ENCODE assay signal across 26 mouse cellular contexts in genomic region chr6:90306315-90306975, GRCm38 (mm10). TPM values are rescaled to one million over a fixed set of nuclear protein-coding genes. Genes with fewer than 3 reads are reported as not detected.
A peak's percentile ranks its signal among the peaks of the same experiment; 100 is the strongest.
DNase-seq lines count a peak whose midpoint lies in the region; ATAC-seq and TF ChIP-seq lines count a peak whose summit lies in the region.
"Had no signal": no experiment of that assay in that cellular context is flagged by ENCODE, and none has a peak within 500 bp of the region (broad histone marks: within the 10 kb centered on the region; RNA-seq: fewer than 3 reads in every experiment).

No protein-coding gene starts in this region.

- no peak overlapping the region for H3K27ac ChIP-seq in liver, embryonic 11.5 days (ENCODE audit: low read depth, low read length)
- H3K27ac ChIP-seq in liver, embryonic 15.5 days (replicated peaks): peak overlapping the region; percentile 48; the same call in 1 of the 2 replicates
- no peak overlapping the region for H3K27ac ChIP-seq in thymus, adult 2 months (ENCODE audit: control insufficient read depth, insufficient read depth, low read length)
- H3K27ac ChIP-seq in kidney, adult 2 months (ENCODE audit: insufficient read depth, low read depth, low read length): no peak overlapping the region
- H3K27ac ChIP-seq: embryonic facial prominence, embryonic 13.5 days; gastrocnemius, adult 2 months; heart, embryonic 13.5 days; hindbrain, embryonic 12.5 days had no signal

- no peaks in the 10 kb centered on the region for H3K27me3 ChIP-seq in liver, embryonic 11.5 days (replicated peaks; ENCODE audit: control insufficient read depth, insufficient read depth, low read length)
- H3K27me3 ChIP-seq in liver, embryonic 15.5 days: no peaks in the 10 kb centered on the region
- H3K27me3 ChIP-seq in thymus, adult 2 months (ENCODE audit: control insufficient read depth, insufficient read depth, low read length): no peaks in the 10 kb centered on the region; the same call in 1 of the 2 replicates
- H3K27me3 ChIP-seq in kidney, adult 2 months (replicated peaks; ENCODE audit: control insufficient read depth, insufficient read depth, low read length): no peaks in the 10 kb centered on the region
- H3K27me3 ChIP-seq: embryonic facial prominence, embryonic 13.5 days; hindbrain, embryonic 12.5 days; Patski had no signal

- intact Hi-C loops in heart, postnatal 25 days (cut with DNase I): no loop called here

- no peak for TF ChIP-seq CTCF in thymus, adult 2 months (IDR thresholded peaks at IDR 0.05; ENCODE audit: borderline replicate concordance, control insufficient read depth, extremely low read depth, insufficient read depth, low read length, poor library complexity)
- TF ChIP-seq CTCF in kidney, adult 2 months (conservative IDR thresholded peaks at IDR 0.05; ENCODE audit: insufficient read depth, insufficient read length, low read depth, low read length): no peak

- WGBS in liver, embryonic 11.5 days: 74% methylated on average over 6 of the region's 6 CpGs
- WGBS in liver, embryonic 15.5 days (ENCODE audit: insufficient replicate concordance): 56% methylated on average over 6 of the region's 6 CpGs
- 88% methylated on average over 6 of the region's 6 CpGs for WGBS in thymus, adult 2 months
- 85% methylated on average over 6 of the region's 6 CpGs for WGBS in kidney, adult 2 months

- TF ChIP-seq POLR2A in thymus, adult 2 months (IDR thresholded peaks at IDR 0.05; ENCODE audit: control insufficient read depth, extremely low read depth, insufficient read depth, low read length, poor library complexity): no peak
- no peak for TF ChIP-seq POLR2A in kidney, adult 2 months (IDR thresholded peaks at IDR 0.05; ENCODE audit: low read depth, low read length)

- no peak for ATAC-seq in liver, embryonic 11.5 days (replicated peaks; ENCODE audit: low FRiP score)
- peak; percentile 68 for ATAC-seq in liver, embryonic 15.5 days (ENCODE audit: insufficient read depth)
- no peak for ATAC-seq in monocyte, adult 5-6 weeks (replicated peaks; ENCODE audit: insufficient number of reproducible peaks, low FRiP score, low TSS enrichment, poor library complexity, severe bottlenecking)
- ATAC-seq: activated CD4-positive, CD25-positive, alpha-beta regulatory T cell, adult 4 months; forebrain, embryonic 14.5 days; Patski had no signal

- H3K4me3 ChIP-seq in liver, embryonic 11.5 days (ENCODE audit: low read depth, low read length): no peak overlapping the region
- H3K4me3 ChIP-seq in liver, embryonic 15.5 days (replicated peaks): no peak overlapping the region
- no peak overlapping the region for H3K4me3 ChIP-seq in thymus, adult 2 months (ENCODE audit: control insufficient read depth, insufficient read depth, low read length)
- H3K4me3 ChIP-seq in kidney, adult 2 months (ENCODE audit: insufficient read depth, low read depth, low read length): no peak overlapping the region
- H3K4me3 ChIP-seq: embryonic facial prominence, embryonic 13.5 days; gastrocnemius, adult 2 months; heart, embryonic 13.5 days; hindbrain, embryonic 12.5 days had no signal

- H3K9ac ChIP-seq in liver, embryonic 11.5 days (ENCODE audit: low read depth, low read length): no peak overlapping the region
- no peak overlapping the region for H3K9ac ChIP-seq in liver, embryonic 15.5 days
- H3K9ac ChIP-seq: embryonic facial prominence, embryonic 13.5 days; heart, embryonic 13.5 days; hindbrain, embryonic 12.5 days had no signal

- no peaks in the 10 kb centered on the region for H3K4me1 ChIP-seq in liver, embryonic 11.5 days (replicated peaks; ENCODE audit: control insufficient read depth, insufficient read depth, low read length)
- no peaks in the 10 kb centered on the region for H3K4me1 ChIP-seq in liver, embryonic 15.5 days (replicated peaks)
- no peaks in the 10 kb centered on the region for H3K4me1 ChIP-seq in thymus, adult 2 months (replicated peaks; ENCODE audit: control insufficient read depth, insufficient read depth, low read length)
- H3K4me1 ChIP-seq in kidney, adult 2 months (ENCODE audit: control insufficient read depth, insufficient read depth, low read length): no peaks in the 10 kb centered on the region
- H3K4me1 ChIP-seq: embryonic facial prominence, embryonic 13.5 days; heart, embryonic 13.5 days; hindbrain, embryonic 12.5 days had no signal

- H3K4me2 ChIP-seq in liver, embryonic 11.5 days: no peak overlapping the region
- H3K4me2 ChIP-seq in liver, embryonic 15.5 days: no peak overlapping the region
- H3K4me2 ChIP-seq: embryonic facial prominence, embryonic 13.5 days; heart, embryonic 13.5 days; hindbrain, embryonic 12.5 days had no signal

- H3K36me3 ChIP-seq in liver, embryonic 11.5 days (ENCODE audit: control insufficient read depth, insufficient read depth, low read length): peaks cover 3% of the 10 kb centered on the region; the same call in 1 of the 2 replicates
- H3K36me3 ChIP-seq in liver, embryonic 15.5 days (replicated peaks): 0 out of 2 replicates have a peak, but pooled peaks cover 6% of the 10 kb centered on the region
- no peaks in the 10 kb centered on the region for H3K36me3 ChIP-seq in thymus, adult 2 months (ENCODE audit: control insufficient read depth, insufficient read depth, low read length)
- no peaks in the 10 kb centered on the region for H3K36me3 ChIP-seq in kidney, adult 2 months (ENCODE audit: control insufficient read depth, insufficient read depth, low read length)
- H3K36me3 ChIP-seq: embryonic facial prominence, embryonic 13.5 days; heart, embryonic 13.5 days; hindbrain, embryonic 12.5 days had no signal

- DNase-seq in heart, adult 11 months: peak; percentile 40
- DNase-seq in heart, postnatal 25 days (ENCODE audit: low spot score): no peak
- peak; percentile 70 for DNase-seq in NIH3T3 (ENCODE audit: low read depth)
- peak; percentile 23 for DNase-seq in liver, embryonic 11.5 days (ENCODE audit: low spot score)
- no peak for DNase-seq in thymus, adult 2 months
- no peak for DNase-seq in kidney, adult 2 months
- DNase-seq: adrenal gland, adult 2 months; adrenal gland, postnatal 25 days; cerebellum, adult 18-20 months; cerebellum, adult 9-11 months; cerebellum, postnatal 36 days; gastrocnemius, adult 2 months; gastrocnemius, postnatal 25 days; heart, postnatal 4 days had no signal

- H3K9me3 ChIP-seq in liver, embryonic 11.5 days (ENCODE audit: control insufficient read depth, low read length): peaks cover 6% of the 10 kb centered on the region; the same call in 1 of the 2 replicates
- no peaks in the 10 kb centered on the region for H3K9me3 ChIP-seq in liver, embryonic 15.5 days (replicated peaks)

RNA-seq across cellular contexts. Expression of gene BC048671, which starts 5.4 kb away (rescaled TPM):
- not detected for total RNA-seq in heart, postnatal 25 days (2021)
- polyA plus RNA-seq in liver, embryonic 11.5 days (2014; fragmentation: Nextera tagmentation; extraction: Ambion mirVana): not detected in 2 replicates
- 0.10 TPM in 1 of 2 replicates, not detected in the other for polyA plus RNA-seq in liver, embryonic 15.5 days (2015; fragmentation: Nextera tagmentation; extraction: Ambion mirVana)
- polyA plus RNA-seq in thymus, adult 2 months (2012; rRNA removed): not detected in 2 replicates
- total RNA-seq in monocyte, adult 5-6 weeks (2017): not detected in 3 replicates
- not detected in 2 replicates for polyA plus RNA-seq in kidney, adult 2 months (2012; rRNA removed)
- total RNA-seq: adrenal gland, adult 2 months; adrenal gland, postnatal 25 days; gastrocnemius, adult 2 months; gastrocnemius, postnatal 25 days; granulocyte monocyte progenitor cell, adult 5-6 weeks; heart, postnatal 4 days; MEL had no signal
- polyA plus RNA-seq: activated CD4-positive, CD25-positive, alpha-beta regulatory T cell, adult 4 months; adrenal gland, adult 2 months; C2C12; embryonic facial prominence, embryonic 13.5 days; forebrain, embryonic 14.5 days; heart, embryonic 13.5 days; heart, postnatal 0 days; hindbrain, embryonic 12.5 days; Patski had no signal

RNA-seq across cellular contexts. Expression of gene Chst13, which starts 18.5 kb away (rescaled TPM):
- total RNA-seq in heart, postnatal 25 days (2021): not detected
- polyA plus RNA-seq in liver, embryonic 11.5 days (2014; fragmentation: Nextera tagmentation; extraction: Ambion mirVana): 16.7 and 17.4 TPM in 2 replicates
- polyA plus RNA-seq in liver, embryonic 15.5 days (2015; fragmentation: Nextera tagmentation; extraction: Ambion mirVana): 13.9 and 15.1 TPM in 2 replicates
- polyA plus RNA-seq in thymus, adult 2 months (2012; rRNA removed): 0.50 and 0.57 TPM in 2 replicates
- 4.2 to 5.0 TPM in 2 of 3 replicates, not detected in the other for total RNA-seq in monocyte, adult 5-6 weeks (2017)
- polyA plus RNA-seq in kidney, adult 2 months (2012; rRNA removed): 1.5 and 3.0 TPM in 2 replicates
- total RNA-seq: adrenal gland, adult 2 months; adrenal gland, postnatal 25 days; gastrocnemius, adult 2 months; heart, postnatal 4 days; MEL had no signal
- polyA plus RNA-seq: activated CD4-positive, CD25-positive, alpha-beta regulatory T cell, adult 4 months; forebrain, embryonic 14.5 days; heart, embryonic 13.5 days; heart, postnatal 0 days had no signal

RNA-seq across cellular contexts. Expression of gene Uroc1, which starts 26.6 kb away (rescaled TPM):
- total RNA-seq in heart, postnatal 25 days (2021): not detected
- 2.6 and 3.0 TPM in 2 replicates for polyA plus RNA-seq in liver, embryonic 11.5 days (2014; fragmentation: Nextera tagmentation; extraction: Ambion mirVana)
- 23.2 and 28.9 TPM in 2 replicates for polyA plus RNA-seq in liver, embryonic 15.5 days (2015; fragmentation: Nextera tagmentation; extraction: Ambion mirVana)
- polyA plus RNA-seq in thymus, adult 2 months (2012; rRNA removed): 0.09 and 1.1 TPM in 2 replicates
- not detected in 3 replicates for total RNA-seq in monocyte, adult 5-6 weeks (2017)
- polyA plus RNA-seq in kidney, adult 2 months (2012; rRNA removed): 34.0 and 50.2 TPM in 2 replicates
- total RNA-seq: gastrocnemius, adult 2 months; gastrocnemius, postnatal 25 days; granulocyte monocyte progenitor cell, adult 5-6 weeks; heart, postnatal 4 days; MEL had no signal
- polyA plus RNA-seq: activated CD4-positive, CD25-positive, alpha-beta regulatory T cell, adult 4 months; C2C12; embryonic facial prominence, embryonic 13.5 days; forebrain, embryonic 14.5 days; heart, postnatal 0 days; hindbrain, embryonic 12.5 days had no signal

Comparison
In these comparisons a context has a peak if more than half of its experiments do, and no peak if none do; other contexts are left out.
1. DNase-seq: peak in heart, adult 11 months (single experiment), NIH3T3 (single experiment) and liver, embryonic 11.5 days (single experiment); none in heart, postnatal 25 days (single experiment), thymus, adult 2 months (single experiment) and kidney, adult 2 months (single experiment).